Mouse (Mus musculus): ENCODE results near the gene Pramef8.
A peak's percentile ranks its signal among the peaks of the same experiment; 100 is the strongest.
"Not testable (repeated sequence)": the region's sequence is repeated elsewhere in the genome, so short reads cannot be mapped to it uniquely, and the experiment has no call there.

The Pramef8 gene

GRCm38 (mm10) chr4:143412219-143413092, at the start of gene Pramef8:
TSS of gene Pramef8 (plus strand) at chr4:143412426.
- peak; percentile 89 to 91 for DNase-seq (ENCODE audit: low spot score in 2 of 2)

- DNase-seq (ENCODE audit: low spot score in 2 of 2) = no peak
These were observed 45.7 kb upstream of the Pramef8 start for GRCm38 (mm10) chr4:143366415-143367041.

GRCm38 (mm10) chr4:143379480-143379879, 32.7 kb upstream of the Pramef8 start:
- DNase-seq (ENCODE audit: low spot score in 2 of 2) = no peak

DNA sequence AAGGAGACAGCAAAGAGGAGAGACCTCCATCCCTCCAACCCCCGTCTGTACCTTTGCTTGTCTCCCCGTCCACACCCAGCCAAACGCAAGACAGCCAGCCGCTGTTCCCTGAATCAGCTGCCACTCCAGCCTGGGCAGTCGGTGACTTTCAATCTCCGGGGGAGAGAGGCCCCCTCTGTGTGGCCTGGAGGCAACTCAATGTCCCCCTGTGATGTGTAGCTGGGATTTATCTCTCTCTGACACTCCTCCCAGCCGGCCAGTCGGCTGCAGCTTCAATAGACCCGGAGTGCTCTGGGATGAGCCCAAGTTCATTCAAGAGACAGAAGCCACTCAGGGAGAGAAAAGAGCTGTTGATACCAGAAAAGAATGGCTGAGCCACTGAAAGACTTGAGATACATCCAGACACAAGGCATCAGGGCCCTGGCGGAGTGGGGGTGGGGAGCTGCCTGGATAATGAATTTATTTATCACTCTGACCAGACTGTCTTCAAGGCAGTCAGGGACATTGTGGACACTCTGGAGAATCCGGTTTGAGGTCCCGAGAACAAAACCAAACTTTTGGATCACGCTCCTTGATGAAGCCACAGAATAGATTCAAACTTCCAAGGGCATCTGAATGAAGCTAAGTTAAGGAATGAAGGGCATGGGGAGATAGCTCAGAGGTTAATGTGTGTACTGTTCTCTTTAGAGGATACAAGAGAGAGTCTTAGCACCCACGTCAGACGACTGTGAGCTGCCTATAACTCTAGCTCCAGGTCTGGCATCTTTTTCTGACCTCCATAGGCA, 32.1 kb upstream of the Pramef8 start:
- peak; percentile 25 to 37 for DNase-seq (ENCODE audit: low spot score in 2 of 2)

DNA sequence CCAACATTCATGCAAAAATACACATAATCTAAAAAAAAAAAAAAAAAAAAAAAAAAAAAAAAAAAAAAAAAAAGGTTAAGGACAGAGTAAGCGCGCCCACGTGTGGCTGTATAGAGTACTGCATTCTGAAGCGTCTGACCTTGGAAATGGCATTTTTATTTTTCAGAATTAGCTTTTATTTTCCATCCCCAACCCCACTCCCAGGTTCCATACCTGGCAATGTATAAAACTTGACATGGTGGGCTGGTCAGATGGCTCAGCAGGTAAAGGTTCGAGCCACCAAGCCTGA, 31.6 kb upstream of the Pramef8 start:
- DNase-seq (ENCODE audit: low spot score in 2 of 2) = peak in 1 of 2 experiments; percentile 16

DNA sequence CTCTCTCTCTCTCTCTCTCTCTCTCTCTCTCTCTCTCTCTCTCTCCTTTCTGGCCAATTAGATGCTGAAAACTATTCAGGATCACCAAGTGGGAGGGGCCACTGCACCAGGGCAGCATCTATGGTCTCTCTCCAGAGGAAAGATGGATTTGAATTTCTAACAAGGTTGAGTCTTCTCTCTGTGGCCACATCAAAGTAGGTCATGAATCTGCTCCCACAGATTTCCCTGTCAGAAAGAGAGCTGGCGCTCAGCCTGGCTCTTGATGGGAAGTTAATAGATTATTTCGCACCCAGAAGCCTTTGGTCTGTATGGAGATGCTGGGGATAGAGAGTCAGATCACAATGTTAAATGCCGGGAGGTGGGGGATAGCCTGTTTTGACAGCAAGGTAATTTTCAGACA, 30.1 kb upstream of the Pramef8 start:
- no peak for DNase-seq (ENCODE audit: low spot score in 2 of 2)

- no peak for DNase-seq (ENCODE audit: low spot score in 2 of 2)
These were observed 28.6 kb upstream of the Pramef8 start for GRCm38 (mm10) chr4:143383646-143384045.

DNA sequence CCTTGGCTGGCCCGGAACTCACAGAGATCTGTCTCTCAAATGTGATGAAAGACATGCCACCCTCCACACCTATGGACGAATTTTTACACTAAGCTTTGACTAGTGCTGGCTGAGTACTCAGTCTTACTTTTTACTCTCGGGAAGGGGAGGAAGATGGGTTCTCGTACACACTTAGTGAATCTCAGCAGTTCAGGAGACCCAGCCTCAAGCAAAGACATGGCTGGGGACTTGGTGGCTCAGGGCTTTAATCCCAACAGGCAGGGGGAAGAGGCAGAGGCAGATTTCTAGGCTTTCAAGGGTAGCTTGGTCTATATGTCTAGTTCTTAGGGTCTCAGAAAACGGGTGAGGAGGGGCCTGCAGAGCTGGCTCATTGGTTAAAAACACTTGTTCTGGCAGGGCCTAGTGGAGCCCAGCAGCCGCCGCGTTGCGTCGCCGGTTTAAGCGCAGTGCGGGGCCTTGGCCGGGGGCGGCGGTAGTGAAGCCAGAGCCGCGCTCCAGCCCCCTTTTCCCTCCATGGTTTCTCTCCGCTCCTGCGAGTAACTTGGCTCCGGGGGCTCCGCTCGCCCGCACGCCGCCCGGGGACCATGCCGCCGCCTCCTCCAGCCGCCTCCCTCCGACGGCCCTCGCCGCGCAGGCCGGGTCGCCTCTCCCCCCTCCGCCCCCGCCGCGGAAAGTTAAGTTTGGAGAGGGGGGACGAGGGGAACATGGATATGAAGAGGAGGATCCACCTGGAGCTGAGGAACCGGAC, 23.1 kb upstream of the Pramef8 start:
- DNase-seq (ENCODE audit: low spot score in 2 of 2) = peak in 1 of 2 experiments; percentile 41

- DNase-seq (ENCODE audit: low spot score in 2 of 2) = no peak
These were observed 18.0 kb upstream of the Pramef8 start, which contains the start of gene Pramel1 for GRCm38 (mm10) chr4:143394181-143394580. TSS of gene Pramel1 (plus strand) at chr4:143394428.

- DNase-seq (ENCODE audit: low spot score in 2 of 2) = no peak
These were observed 534 bp upstream of the Pramef8 start for GRCm38 (mm10) chr4:143411566-143412218.

- DNase-seq (ENCODE audit: low spot score in 2 of 2) = no peak
These were observed 1.4 kb downstream of the Pramef8 start for GRCm38 (mm10) chr4:143413621-143414020.

DNA sequence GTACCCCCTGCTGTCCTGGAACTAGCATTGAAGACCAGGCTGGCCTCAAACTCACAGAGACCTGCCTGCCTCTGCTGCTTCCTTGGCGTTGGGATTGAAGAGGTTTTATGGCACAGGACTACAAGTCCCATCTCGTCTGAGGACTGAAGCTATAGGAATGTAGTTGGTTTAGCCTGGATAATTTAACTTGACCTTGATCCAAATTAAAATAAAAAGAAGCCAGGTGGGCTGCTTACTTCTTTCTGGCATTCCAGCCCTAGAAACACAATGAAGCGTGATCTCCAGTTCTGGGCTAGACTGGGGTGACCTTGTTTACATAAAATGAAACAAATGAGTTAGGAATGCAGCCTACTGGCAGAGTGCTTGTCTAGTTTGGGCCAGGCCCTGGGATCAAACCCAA, 1.9 kb downstream of the Pramef8 start:
- no peak for DNase-seq (ENCODE audit: low spot score in 2 of 2)

- DNase-seq (ENCODE audit: low spot score in 2 of 2) = not testable (repeated sequence)
These were observed 14.5 kb downstream of the Pramef8 start for GRCm38 (mm10) chr4:143426770-143427169.

- no peak for DNase-seq (ENCODE audit: low spot score in 2 of 2)
These were observed 38.0 kb downstream of the Pramef8 start, which contains the start of gene Oog4 for GRCm38 (mm10) chr4:143450224-143450623. TSS of gene Oog4 (minus strand) at chr4:143450324.

All from frontal cortex, postnatal 10 days (tissue).